Mouse (Mus musculus): ENCODE measurements around the gene Msx3.

DNA sequence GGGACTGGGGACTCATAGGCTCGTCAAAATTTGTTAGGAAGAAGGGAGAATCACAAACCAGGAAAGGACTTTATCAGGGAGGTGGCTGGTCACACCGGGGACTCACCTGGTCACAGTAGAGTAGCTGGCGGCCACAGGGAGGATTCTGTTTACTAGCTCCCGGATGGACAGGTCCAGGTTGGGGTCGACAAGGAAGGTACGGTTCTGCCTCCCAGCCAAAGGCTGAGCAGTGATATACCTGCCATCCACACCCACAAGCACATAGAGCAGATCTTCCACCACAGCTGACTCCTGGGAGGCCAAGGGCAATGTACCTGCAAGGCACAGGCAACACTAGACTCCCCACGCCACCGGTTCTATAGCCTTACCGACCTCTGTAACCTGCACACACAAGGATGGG, 41.1 kb downstream of the Msx3 start:
- TF ChIP-seq TAL1 (IDR thresholded peaks at IDR 0.05; ENCODE audit: low read length) (no peak), GATA1 (IDR thresholded peaks at IDR 0.05; ENCODE audit: low read length) (no peak)

Measured in erythroblast, embryonic 14.5 days (primary cell).